Mouse (Mus musculus): ENCODE measurements around the gene Cwc27. TPM values are rescaled to one million over a fixed set of nuclear protein-coding genes. Genes with fewer than 3 reads are reported as not detected.

Cwc27 gene
- polyA plus RNA-seq, 1 experiment from 2014 or later = 18.1 TPM

GRCm38 (mm10) chr13:104825470-104825869, 8.5 kb upstream of the Cwc27 start:
- no peak overlapping the region for H3K9ac ChIP-seq
- no peak for ATAC-seq (ENCODE audit: low FRiP score)

GRCm38 (mm10) chr13:104822411-104822838, 5.5 kb upstream of the Cwc27 start:
- no peaks in the 10 kb centered on the region for H3K9me3 ChIP-seq (ENCODE audit: control insufficient read depth, low read length)
- ATAC-seq (ENCODE audit: low FRiP score) (peak; percentile 72; the same call in 1 of the 2 replicates), DNase-seq (ENCODE audit: low spot score) (peak; percentile 36)
- H3K4me2 ChIP-seq (replicated peaks) = 0 out of 2 replicates have a peak overlapping the region, but pooled peaks have one; percentile 12
- no peaks in the 10 kb centered on the region for H3K27me3 ChIP-seq (ENCODE audit: control insufficient read depth, insufficient read depth, low read length)
- H3K27ac ChIP-seq = peak overlapping the region; percentile 59; the same call in 1 of the 2 replicates
- H3K36me3 ChIP-seq (replicated peaks; ENCODE audit: control insufficient read depth, insufficient read depth) = peaks cover 6% of the 10 kb centered on the region; the same call in 1 of the 2 replicates
- H3K9ac ChIP-seq = no peak overlapping the region
- WGBS = 39% methylated on average over 8 of the region's 8 CpGs
- H3K4me1 ChIP-seq (replicated peaks; ENCODE audit: control insufficient read depth, insufficient read depth, low read length) = peaks cover 11% of the 10 kb centered on the region
- H3K4me3 ChIP-seq (replicated peaks; ENCODE audit: low read length) = no peak overlapping the region

More at GRCm38 (mm10) chr13:104825470-104825869, 8.5 kb upstream of the Cwc27 start:
- H3K4me1 ChIP-seq (replicated peaks; ENCODE audit: control insufficient read depth, insufficient read depth, low read length) = peaks cover 4% of the 10 kb centered on the region; the same call in 1 of the 2 replicates
- WGBS = 93% methylated on average over 2 of the region's 2 CpGs
- H3K4me3 ChIP-seq (replicated peaks; ENCODE audit: low read length) = no peak overlapping the region
- H3K27me3 ChIP-seq (ENCODE audit: control insufficient read depth, insufficient read depth, low read length) = no peaks in the 10 kb centered on the region
- peaks cover 20% of the 10 kb centered on the region for H3K36me3 ChIP-seq (replicated peaks; ENCODE audit: control insufficient read depth, insufficient read depth)
- H3K4me2 ChIP-seq (replicated peaks) = no peak overlapping the region
- no peak for DNase-seq (ENCODE audit: low spot score)
- no peaks in the 10 kb centered on the region for H3K9me3 ChIP-seq (ENCODE audit: control insufficient read depth, low read length)
- H3K27ac ChIP-seq = no peak overlapping the region

DNA sequence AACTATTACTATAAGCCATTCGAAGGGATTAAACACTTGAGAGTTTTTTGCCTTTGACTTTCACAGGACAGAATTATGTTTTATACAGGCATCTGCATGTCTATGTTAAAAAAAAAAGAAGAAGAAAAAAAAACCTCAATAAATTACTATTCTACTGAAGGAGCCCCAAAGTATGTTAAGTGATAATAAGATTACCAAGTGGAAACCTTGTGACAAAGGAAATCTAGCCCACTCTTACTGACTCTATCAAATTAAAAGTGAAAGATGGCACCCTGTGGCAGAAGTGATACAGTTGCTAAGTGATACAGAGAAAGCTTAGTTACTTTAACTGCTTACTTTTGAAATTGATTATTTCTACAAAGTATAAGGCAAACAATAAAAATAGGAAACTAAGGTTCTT, 5.0 kb upstream of the Cwc27 start:
- no peak for DNase-seq (ENCODE audit: low spot score)
- H3K9ac ChIP-seq = no peak overlapping the region

GRCm38 (mm10) chr13:104821192-104821591, 4.2 kb upstream of the Cwc27 start:
- no peak overlapping the region for H3K27ac ChIP-seq
- 0 out of 2 replicates have a peak, but pooled peaks cover 6% of the 10 kb centered on the region for H3K36me3 ChIP-seq (replicated peaks; ENCODE audit: control insufficient read depth, insufficient read depth)
- H3K9ac ChIP-seq = no peak overlapping the region
- no peaks in the 10 kb centered on the region for H3K27me3 ChIP-seq (ENCODE audit: control insufficient read depth, insufficient read depth, low read length)
- H3K4me3 ChIP-seq (replicated peaks; ENCODE audit: low read length) = no peak overlapping the region
- DNase-seq (ENCODE audit: low spot score) (no peak), ATAC-seq (ENCODE audit: low FRiP score) (no peak)
- peaks cover 12% of the 10 kb centered on the region for H3K4me1 ChIP-seq (replicated peaks; ENCODE audit: control insufficient read depth, insufficient read depth, low read length)
- no peak overlapping the region for H3K4me2 ChIP-seq (replicated peaks)
- no peaks in the 10 kb centered on the region for H3K9me3 ChIP-seq (ENCODE audit: control insufficient read depth, low read length)

More for the DNA sequence above, 5.0 kb upstream of the Cwc27 start:
- Histone ChIP-seq H3K36me3 (replicated peaks; ENCODE audit: control insufficient read depth, insufficient read depth) (0 out of 2 replicates have a peak, but pooled peaks cover 6% of the 10 kb centered on the region), H3K4me2 (replicated peaks) (no peak overlapping the region), H3K27ac (no peak overlapping the region), H3K27me3 (ENCODE audit: control insufficient read depth, insufficient read depth, low read length) (no peaks in the 10 kb centered on the region), H3K4me1 (replicated peaks; ENCODE audit: control insufficient read depth, insufficient read depth, low read length) (peaks cover 12% of the 10 kb centered on the region), H3K4me3 (replicated peaks; ENCODE audit: low read length) (no peak overlapping the region), H3K9me3 (ENCODE audit: control insufficient read depth, low read length) (no peaks in the 10 kb centered on the region)
- 98% methylated on average over 1 of the region's 1 CpGs for WGBS
- no peak for ATAC-seq (ENCODE audit: low FRiP score)

GRCm38 (mm10) chr13:104817696-104818095, 754 bp upstream of the Cwc27 start:
- 58% methylated on average over 12 of the region's 12 CpGs for WGBS
- 0 out of 2 replicates have a peak, but pooled peaks cover 6% of the 10 kb centered on the region for H3K36me3 ChIP-seq (replicated peaks; ENCODE audit: control insufficient read depth, insufficient read depth)

GRCm38 (mm10) chr13:104816270-104816634, 690 bp downstream of the Cwc27 start:
- Histone ChIP-seq H3K27me3 (ENCODE audit: control insufficient read depth, insufficient read depth, low read length) (no peaks in the 10 kb centered on the region), H3K9me3 (ENCODE audit: control insufficient read depth, low read length) (no peaks in the 10 kb centered on the region), H3K4me1 (replicated peaks; ENCODE audit: control insufficient read depth, insufficient read depth, low read length) (peaks cover 13% of the 10 kb centered on the region), H3K4me3 (replicated peaks; ENCODE audit: low read length) (peak overlapping the region; percentile 64), H3K27ac (peak overlapping the region; percentile 85), H3K9ac (peak overlapping the region; percentile 93), H3K4me2 (replicated peaks) (peak overlapping the region; percentile 78), H3K36me3 (replicated peaks; ENCODE audit: control insufficient read depth, insufficient read depth) (0 out of 2 replicates have a peak, but pooled peaks cover 6% of the 10 kb centered on the region)
- WGBS = 12% methylated on average over 8 of the region's 8 CpGs
- ATAC-seq (ENCODE audit: low FRiP score) (peak; percentile 11), DNase-seq (ENCODE audit: low spot score) (peak; percentile 44)

More at GRCm38 (mm10) chr13:104817696-104818095, 754 bp upstream of the Cwc27 start:
- no peak for DNase-seq (ENCODE audit: low spot score)
- no peaks in the 10 kb centered on the region for H3K27me3 ChIP-seq (ENCODE audit: control insufficient read depth, insufficient read depth, low read length)
- peak overlapping the region; percentile 78 for H3K4me2 ChIP-seq (replicated peaks)
- peak overlapping the region; percentile 93 for H3K9ac ChIP-seq
- peak overlapping the region; percentile 64 for H3K4me3 ChIP-seq (replicated peaks; ENCODE audit: low read length)
- no peaks in the 10 kb centered on the region for H3K9me3 ChIP-seq (ENCODE audit: control insufficient read depth, low read length)
- ATAC-seq (ENCODE audit: low FRiP score) = no peak
- 0 out of 2 replicates have a peak overlapping the region, but pooled peaks have one; percentile 85 for H3K27ac ChIP-seq
- peaks cover 17% of the 10 kb centered on the region for H3K4me1 ChIP-seq (replicated peaks; ENCODE audit: control insufficient read depth, insufficient read depth, low read length)

- no peak overlapping the region for H3K4me3 ChIP-seq (replicated peaks; ENCODE audit: low read length)
- no peak overlapping the region for H3K4me2 ChIP-seq (replicated peaks)
- peaks cover 48% of the 10 kb centered on the region for H3K36me3 ChIP-seq (replicated peaks; ENCODE audit: control insufficient read depth, insufficient read depth)
- no peak overlapping the region for H3K27ac ChIP-seq
- DNase-seq (ENCODE audit: low spot score) = peak; percentile 82
- H3K27me3 ChIP-seq (ENCODE audit: control insufficient read depth, insufficient read depth, low read length) = no peaks in the 10 kb centered on the region
- peak; percentile 55; the same call in 1 of the 2 replicates for ATAC-seq (ENCODE audit: low FRiP score)
- no peaks in the 10 kb centered on the region for H3K9me3 ChIP-seq (ENCODE audit: control insufficient read depth, low read length)
- 61% methylated on average over 3 of the region's 3 CpGs for WGBS
- H3K4me1 ChIP-seq (replicated peaks; ENCODE audit: control insufficient read depth, insufficient read depth, low read length) = no peaks in the 10 kb centered on the region
- H3K9ac ChIP-seq = no peak overlapping the region
Observed at GRCm38 (mm10) chr13:104805681-104806080, 11.3 kb downstream of the Cwc27 start.

DNA sequence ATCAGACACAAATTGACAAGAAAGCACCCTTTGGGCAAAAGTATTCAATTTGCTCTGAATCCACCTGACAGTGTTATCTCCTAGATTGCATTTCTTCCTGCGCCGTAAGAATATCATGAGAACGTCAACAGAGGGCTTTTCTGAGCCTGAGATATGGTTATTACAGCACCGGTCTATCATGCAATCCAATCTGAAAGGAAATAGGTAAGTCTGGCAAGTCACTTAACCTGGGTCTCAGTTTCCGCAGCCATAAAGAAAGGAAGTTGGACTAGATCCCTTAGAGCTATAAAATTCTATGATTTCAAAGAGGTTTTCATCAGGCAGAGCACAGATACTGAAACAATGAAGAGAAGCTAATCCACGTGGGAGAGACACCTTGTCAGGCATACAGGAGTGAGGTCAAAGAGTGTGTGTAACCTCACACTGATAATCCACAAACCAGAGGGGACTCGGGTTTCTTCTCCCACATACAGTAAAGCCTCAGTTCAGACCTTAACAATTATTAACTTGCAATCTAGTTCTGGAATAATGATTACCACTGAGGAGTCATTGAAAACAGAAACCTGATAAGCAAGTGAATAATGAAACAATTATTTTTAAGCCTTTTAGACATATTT, 17.3 kb downstream of the Cwc27 start:
- H3K36me3 ChIP-seq (replicated peaks; ENCODE audit: control insufficient read depth, insufficient read depth) = peaks cover 53% of the 10 kb centered on the region
- no peaks in the 10 kb centered on the region for H3K9me3 ChIP-seq (ENCODE audit: control insufficient read depth, low read length)
- no peaks in the 10 kb centered on the region for H3K4me1 ChIP-seq (replicated peaks; ENCODE audit: control insufficient read depth, insufficient read depth, low read length)
- no peak overlapping the region for H3K4me2 ChIP-seq (replicated peaks)
- ATAC-seq (ENCODE audit: low FRiP score) (no peak), DNase-seq (ENCODE audit: low spot score) (no peak)
- 90% methylated on average over 7 of the region's 7 CpGs for WGBS
- no peak overlapping the region for H3K4me3 ChIP-seq (replicated peaks; ENCODE audit: low read length)
- H3K9ac ChIP-seq = no peak overlapping the region
- no peak overlapping the region for H3K27ac ChIP-seq
- H3K27me3 ChIP-seq (ENCODE audit: control insufficient read depth, insufficient read depth, low read length) = no peaks in the 10 kb centered on the region

DNA sequence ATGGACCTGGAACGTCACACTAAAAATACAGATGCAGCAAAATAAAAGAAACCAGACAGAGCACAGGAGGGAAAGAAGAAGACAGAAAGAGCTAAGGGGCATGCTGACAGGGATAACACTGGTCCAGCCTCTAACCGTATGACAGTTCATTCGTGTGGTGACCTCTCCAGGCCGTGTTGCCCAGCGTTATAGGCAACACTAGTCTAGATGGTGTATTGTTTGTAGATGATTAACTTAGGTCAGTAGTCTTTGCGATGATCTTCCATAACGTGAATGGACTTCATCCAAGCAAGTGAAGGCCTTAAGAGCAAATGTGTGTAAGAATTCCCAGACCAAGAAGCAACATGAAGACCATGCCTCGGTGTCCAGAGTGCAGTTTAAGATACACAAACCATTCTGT, 17.9 kb downstream of the Cwc27 start:
- Histone ChIP-seq H3K9ac (no peak overlapping the region), H3K4me3 (replicated peaks; ENCODE audit: low read length) (no peak overlapping the region), H3K9me3 (ENCODE audit: control insufficient read depth, low read length) (no peaks in the 10 kb centered on the region), H3K27me3 (ENCODE audit: control insufficient read depth, insufficient read depth, low read length) (no peaks in the 10 kb centered on the region), H3K27ac (no peak overlapping the region), H3K36me3 (replicated peaks; ENCODE audit: control insufficient read depth, insufficient read depth) (peaks cover 53% of the 10 kb centered on the region), H3K4me1 (replicated peaks; ENCODE audit: control insufficient read depth, insufficient read depth, low read length) (no peaks in the 10 kb centered on the region), H3K4me2 (replicated peaks) (no peak overlapping the region)
- DNase-seq (ENCODE audit: low spot score) (no peak), ATAC-seq (ENCODE audit: low FRiP score) (no peak)
- WGBS = 97% methylated on average over 8 of the region's 8 CpGs
